Mouse (Mus musculus): ENCODE measurements around the gene Ptprcap.

GRCm38 (mm10) chr19:4155223-4156072 lies 2.0 kb downstream of the Ptprcap start:
- no peak for TF ChIP-seq CTCF (IDR thresholded peaks at IDR 0.05; ENCODE audit: extremely low read depth, insufficient read length, insufficient replicate concordance, low read depth, low read length)
- 0 out of 2 replicates have a peak, but pooled peaks have one; percentile 21 for TF ChIP-seq POLR2A (IDR thresholded peaks at IDR 0.05; ENCODE audit: low read depth, low read length)

Measured in small intestine, adult 2 months (tissue).